Mouse (Mus musculus) adrenal gland, adult 10 weeks (tissue): ENCODE measurements around the gene Slc5a6. TPM values are rescaled to one million over a fixed set of nuclear protein-coding genes. Genes with fewer than 3 reads are reported as not detected.

ENCODE experiments used
- polyA plus RNA-seq: library from polyadenylated mRNA; stranded (reverse); fragments of 350-450 nt; fragmentation: Illumina TruSeq; extraction: RNeasy Lipid Tissue Mini Kit (QIAGEN cat#74804); gene quantifications from one replicate; pipeline ENCODE4 v1.2.3, GENCODE M21; 2014; ENCODE audit warnings: low read depth, low replicate concordance

Gene Slc5a6
- 4.0 TPM for polyA plus RNA-seq

DNA sequence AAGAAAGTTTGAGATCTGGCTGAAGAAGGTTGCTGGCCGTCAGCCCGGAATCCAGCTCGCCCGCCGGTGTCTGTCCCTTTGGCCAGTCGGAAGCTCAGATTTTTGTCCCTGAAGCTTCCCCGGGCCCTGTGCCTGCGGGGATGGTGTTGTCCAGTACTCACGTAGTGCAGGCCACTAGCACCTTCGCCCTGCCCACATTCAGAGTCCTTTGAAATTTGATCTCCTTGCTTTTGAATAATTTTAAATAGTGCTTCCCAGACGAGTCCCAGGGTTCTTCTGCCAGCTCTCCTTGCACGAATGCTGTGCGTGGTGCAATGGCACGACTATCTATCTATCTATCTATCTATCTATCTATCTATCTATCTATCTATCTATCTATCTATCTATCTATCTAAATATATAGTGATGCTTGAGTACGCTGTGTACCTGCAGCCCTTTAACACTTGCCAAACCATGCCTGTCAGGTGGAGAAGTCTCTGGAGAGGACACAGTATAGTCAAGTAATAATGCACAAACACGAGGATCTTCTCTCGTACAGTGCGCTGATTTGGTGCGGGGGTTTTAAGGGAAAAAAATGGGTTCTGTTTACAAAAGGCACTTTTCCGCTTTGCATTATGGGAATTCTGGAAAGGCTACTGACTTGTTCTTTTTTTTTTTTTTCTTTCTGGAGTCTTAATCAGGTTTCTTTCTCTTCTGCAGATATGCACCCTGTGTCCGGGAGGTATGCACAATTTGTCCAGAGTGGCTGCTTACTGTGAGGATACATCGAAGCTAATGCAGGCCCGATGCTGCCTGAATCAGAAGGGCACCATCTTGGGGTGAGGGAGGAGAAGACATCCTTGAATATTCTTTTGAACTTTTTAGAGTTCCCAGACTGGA, at the start of gene Slc5a6:
Slc5a6 (minus strand) TSS at position 162 of the 879 bp plus-strand sequence.

GRCm38 (mm10) chr5:31054261-31055215, 5.8 kb upstream of the Slc5a6 start, which contains the start of gene Cad:
TSS of gene Cad (plus strand) at chr5:31054780.

GRCm38 (mm10) chr5:31047848-31048762, 619 bp downstream of the Slc5a6 start, which contains the start of gene Atraid:
TSS of gene Atraid (plus strand) at chr5:31048312.

Other genes with a start within 250 kb of the Slc5a6 start
- 37.1 TPM for gene Mapre3, start 234.3 kb downstream of the Slc5a6 start, polyA plus RNA-seq
- gene Tmem214, start 180.9 kb downstream of the Slc5a6 start, polyA plus RNA-seq, result 15.0 TPM
- gene Agbl5, start 160.2 kb downstream of the Slc5a6 start, polyA plus RNA-seq, result 2.1 TPM
- 273 TPM for gene Ost4, start 141.1 kb downstream of the Slc5a6 start, polyA plus RNA-seq
- gene Emilin1, start 135.5 kb downstream of the Slc5a6 start, polyA plus RNA-seq, result not detected
- not detected for gene Khk, start 127.5 kb downstream of the Slc5a6 start, polyA plus RNA-seq
- gene Cgref1, start 103.3 kb downstream of the Slc5a6 start, polyA plus RNA-seq, result not detected
- 19.2 TPM for gene Preb, start 88.6 kb downstream of the Slc5a6 start, polyA plus RNA-seq
- 0.82 TPM for gene Tcf23, start 80.3 kb downstream of the Slc5a6 start, polyA plus RNA-seq
- 125 TPM for gene Atraid, start 612 bp downstream of the Slc5a6 start, polyA plus RNA-seq
- gene Cad, start 5.9 kb upstream of the Slc5a6 start, polyA plus RNA-seq, result 0.76 TPM
- gene Dnajc5g, start 57.4 kb upstream of the Slc5a6 start, polyA plus RNA-seq, result not detected
- gene Slc30a3, start 59.3 kb upstream of the Slc5a6 start, polyA plus RNA-seq, result not detected
- not detected for gene Trim54, start 67.8 kb upstream of the Slc5a6 start, polyA plus RNA-seq
- gene Ucn, start 89.9 kb upstream of the Slc5a6 start, polyA plus RNA-seq, result not detected
- 88.7 TPM for gene Mpv17, start 105.3 kb upstream of the Slc5a6 start, polyA plus RNA-seq
- gene Gm29609, start 131.0 kb upstream of the Slc5a6 start, polyA plus RNA-seq, result 0.35 TPM
- gene Gtf3c2, start 131.2 kb upstream of the Slc5a6 start, polyA plus RNA-seq, result 47.4 TPM
- gene Snx17, start 144.3 kb upstream of the Slc5a6 start, polyA plus RNA-seq, result 72.7 TPM
- 2.9 TPM for gene Eif2b4, start 144.5 kb upstream of the Slc5a6 start, polyA plus RNA-seq
- gene Zfp513, start 153.4 kb upstream of the Slc5a6 start, polyA plus RNA-seq, result 1.3 TPM
- gene Ppm1g, start 171.8 kb upstream of the Slc5a6 start, polyA plus RNA-seq, result 30.8 TPM
- 91.5 TPM for gene Nrbp1, start 191.9 kb upstream of the Slc5a6 start, polyA plus RNA-seq
- not detected for gene Gm9970, start 192.3 kb upstream of the Slc5a6 start, polyA plus RNA-seq
- not detected for gene Krtcap3, start 202.8 kb upstream of the Slc5a6 start, polyA plus RNA-seq
- gene Ift172, start 242.2 kb upstream of the Slc5a6 start, polyA plus RNA-seq, result 14.0 TPM
- gene Fndc4, start 247.2 kb upstream of the Slc5a6 start, polyA plus RNA-seq, result 3.6 TPM
- gene Gckr, start 248.5 kb upstream of the Slc5a6 start, polyA plus RNA-seq, result not detected